Mouse (Mus musculus) ES-Bruce4 (cell line): Measurements from ENCODE around the gene Klhdc7b.

Experiments
- CTCF ChIP-seq: IDR thresholded peaks from one replicate; pipeline ENCODE4 v1.8.1; 2011; ENCODE audit warnings: low read depth, low read length
- POLR2A ChIP-seq: IDR thresholded peaks from one replicate; pipeline ENCODE4 v1.8.1; 2011; ENCODE audit warnings: low read length; ENCODE audit not compliant: insufficient read depth

DNA sequence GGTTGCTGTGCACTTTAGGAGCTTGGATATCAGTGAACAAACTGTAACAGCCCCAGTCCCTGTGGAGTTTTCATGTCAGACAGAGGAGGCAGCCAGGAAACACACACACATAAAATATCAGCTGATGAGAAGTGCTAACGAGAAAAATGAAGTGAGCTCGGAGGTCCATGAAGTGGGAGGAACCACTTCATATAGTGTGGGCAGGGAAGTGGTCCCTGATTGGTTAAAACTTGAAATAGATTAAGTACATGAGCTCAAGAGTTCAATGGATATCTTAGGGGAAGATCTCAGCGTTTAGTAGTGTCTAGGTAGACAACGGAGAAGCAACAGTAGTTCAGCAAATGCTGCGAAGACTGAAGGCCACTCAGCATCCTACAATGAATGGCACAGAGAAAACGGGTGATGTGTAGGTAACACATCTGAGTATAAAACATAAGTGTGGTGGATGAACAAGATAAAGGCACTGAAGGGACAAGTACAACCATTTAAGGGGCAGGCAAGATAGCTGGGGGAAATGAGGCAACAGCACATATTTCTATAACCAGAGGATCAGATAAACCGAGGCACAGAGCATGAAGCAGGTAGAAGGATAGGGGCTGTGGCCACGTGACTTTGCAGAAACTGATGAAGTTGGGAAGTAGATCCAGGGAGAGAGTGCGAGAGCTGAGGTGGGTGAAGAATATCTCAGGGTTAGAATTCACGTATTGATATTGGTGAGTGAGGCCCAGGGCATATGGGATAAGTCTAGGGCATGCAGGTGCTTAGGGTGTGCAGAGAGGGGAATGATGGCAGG is 20.3 kb downstream of the Klhdc7b start:
- TF ChIP-seq CTCF (no peak), POLR2A (no peak)
